Mouse (Mus musculus) limb, embryonic 14.5 days (tissue): Measurements from ENCODE around the gene Ccdc6. TPM values are rescaled to one million over a fixed set of nuclear protein-coding genes. Genes with fewer than 3 reads are reported as not detected.

Source experiments
- ATAC-seq: fragments of 200-750 bp; cut with Nextera tagmentation; 2 replicates; pipeline ENCODE4 v1.8.0; 2017; ENCODE audit warnings: low read depth, moderate number of reproducible peaks, moderate TSS enrichment; ENCODE audit not compliant: low FRiP score
- DNase-seq: peaks from one replicate; pipeline ENCODE4 v3.0.0-alpha.2; 2015; ENCODE audit warnings: low spot score
- H3K27ac ChIP-seq: fragments of 300-500 bp; sonication (generic); replicated peaks from 2 replicates; pipeline ENCODE4 v1.5.1; 2014; ENCODE audit warnings: low read depth, mild to moderate bottlenecking, low read length, moderate library complexity, mixed read lengths
- H3K27me3 ChIP-seq: fragments of 300-500 bp; sonication (generic); 2 replicates; pipeline ENCODE4 v1.6.1; 2014; ENCODE audit warnings: low read length, mixed read lengths; ENCODE audit not compliant: control insufficient read depth, insufficient read depth
- H3K36me3 ChIP-seq: fragments of 300-500 bp; sonication (generic); 2 replicates; pipeline ENCODE4 v1.6.1; 2014; ENCODE audit warnings: mild to moderate bottlenecking, low read length, moderate library complexity, mixed read lengths; ENCODE audit not compliant: control insufficient read depth, insufficient read depth
- H3K4me1 ChIP-seq: fragments of 300-500 bp; sonication (generic); 2 replicates; pipeline ENCODE4 v1.6.1; 2014; ENCODE audit warnings: antibody characterized with exemption, low read length, mixed read lengths; ENCODE audit not compliant: control insufficient read depth, insufficient read depth
- H3K4me2 ChIP-seq: fragments of 300-500 bp; sonication (generic); replicated peaks from 2 replicates; pipeline ENCODE4 v1.6.1; 2014; ENCODE audit warnings: low read depth, mild to moderate bottlenecking, low read length, moderate library complexity; ENCODE audit not compliant: severe bottlenecking
- H3K4me3 ChIP-seq: fragments of 300-500 bp; sonication (generic); replicated peaks from 2 replicates; pipeline ENCODE4 v1.5.1; 2014; ENCODE audit warnings: low read length
- H3K9ac ChIP-seq: fragments of 300-500 bp; sonication (generic); 2 replicates; pipeline ENCODE4 v1.6.1; 2014; ENCODE audit warnings: mild to moderate bottlenecking, low read depth, low read length, moderate library complexity; ENCODE audit not compliant: severe bottlenecking
- H3K9me3 ChIP-seq: fragments of 300-500 bp; sonication (generic); 2 replicates; pipeline ENCODE4 v1.6.1; 2016; ENCODE audit warnings: low read length; ENCODE audit not compliant: control insufficient read depth
- POLR2A ChIP-seq: fragments of 200-500 bp; IDR thresholded peaks from 2 replicates; pipeline ENCODE4 v1.8.0; 2012; ENCODE audit warnings: inconsistent platforms, mild to moderate bottlenecking, moderate library complexity, borderline replicate concordance; ENCODE audit not compliant: insufficient read depth, insufficient read length; ENCODE audit errors: extremely low read depth
- WGBS: fragments of 180-500 bp; shearing (Covaris S2); extraction: QIAGEN DNeasy Blood & Tissue Kit; methylation state at CpG from one replicate; pipeline ENCODE4 v1.1.7; 2014; 5-methylcytosine and 5-hydroxymethylcytosine counted together
- polyA plus RNA-seq, 2 experiments: library from polyadenylated mRNA; depleted of rRNA in 1 of 2; stranded (reverse) in 1 of 2; unstranded in 1 of 2; fragments of >200 nt; fragmentation: Nextera tagmentation in 1 of 2; extraction: Ambion mirVana in 1 of 2; gene quantifications; 2 replicates each; pipeline versions ENCODE4 v1.2.1 to v1.2.3; 2012 to 2014

Gene Ccdc6
- polyA plus RNA-seq, 2 experiments = 23.1 to 29.6 TPM

- Histone ChIP-seq H3K9me3 (no peaks in the 10 kb centered on the region), H3K4me1 (peaks cover 18% of the 10 kb centered on the region), H3K36me3 (peaks cover 36% of the 10 kb centered on the region), H3K27me3 (no peaks in the 10 kb centered on the region), H3K27ac (no peak overlapping the region), H3K4me2 (no peak overlapping the region), H3K4me3 (no peak overlapping the region), H3K9ac (no peak overlapping the region)
- no peak for TF ChIP-seq POLR2A
- no peak for DNase-seq
- 46% methylated on average over 4 of the region's 4 CpGs for whole genome bisulfite sequencing
- no peak for ATAC-seq
These were observed 53.4 kb downstream of the Ccdc6 start for GRCm38 (mm10) chr10:70150301-70150700.

- Histone ChIP-seq H3K4me1 (peaks cover 18% of the 10 kb centered on the region), H3K4me2 (no peak overlapping the region), H3K36me3 (peaks cover 36% of the 10 kb centered on the region), H3K9ac (no peak overlapping the region), H3K4me3 (no peak overlapping the region), H3K9me3 (no peaks in the 10 kb centered on the region), H3K27ac (no peak overlapping the region), H3K27me3 (no peaks in the 10 kb centered on the region)
- ATAC-seq = no peak
- DNase-seq = no peak
- 86% methylated on average over 10 of the region's 10 CpGs for WGBS
- no peak for TF ChIP-seq POLR2A
These were observed 54.2 kb downstream of the Ccdc6 start for GRCm38 (mm10) chr10:70151171-70151570.

- WGBS = 11% methylated on average over 12 of the region's 12 CpGs
- Histone ChIP-seq H3K4me1 (peaks cover 18% of the 10 kb centered on the region), H3K9me3 (no peaks in the 10 kb centered on the region), H3K36me3 (peaks cover 39% of the 10 kb centered on the region), H3K4me3 (no peak overlapping the region), H3K9ac (no peak overlapping the region), H3K27me3 (no peaks in the 10 kb centered on the region), H3K4me2 (no peak overlapping the region), H3K27ac (peak overlapping the region; percentile 70)
- peak; percentile 46 for DNase-seq
- ATAC-seq = peak; percentile 63; the same call in 1 of the 2 replicates
- no peak for TF ChIP-seq POLR2A
These were observed 55.3 kb downstream of the Ccdc6 start for GRCm38 (mm10) chr10:70152190-70152743.

- H3K4me1 ChIP-seq = peaks cover 17% of the 10 kb centered on the region
- no peaks in the 10 kb centered on the region for H3K9me3 ChIP-seq
- ATAC-seq (no peak), DNase-seq (no peak)
- H3K27ac ChIP-seq = no peak overlapping the region
- H3K9ac ChIP-seq = no peak overlapping the region
- H3K36me3 ChIP-seq = peaks cover 35% of the 10 kb centered on the region
- H3K27me3 ChIP-seq = no peaks in the 10 kb centered on the region
- H3K4me2 ChIP-seq = no peak overlapping the region
- no peak overlapping the region for H3K4me3 ChIP-seq
- TF ChIP-seq POLR2A = no peak
- 87% methylated on average over 16 of the region's 16 CpGs for WGBS
These were observed 56.9 kb downstream of the Ccdc6 start for GRCm38 (mm10) chr10:70153810-70154209.

- H3K27me3 ChIP-seq = no peaks in the 10 kb centered on the region
- peaks cover 49% of the 10 kb centered on the region for H3K36me3 ChIP-seq
- TF ChIP-seq POLR2A = no peak
- no peak for DNase-seq
- 74% methylated on average over 3 of the region's 3 CpGs for WGBS
- no peak overlapping the region for H3K4me3 ChIP-seq
- no peak overlapping the region for H3K27ac ChIP-seq
- ATAC-seq = no peak
- no peaks in the 10 kb centered on the region for H3K9me3 ChIP-seq
- H3K9ac ChIP-seq = no peak overlapping the region
- no peak overlapping the region for H3K4me2 ChIP-seq
- peaks cover 12% of the 10 kb centered on the region for H3K4me1 ChIP-seq
These were observed 59.7 kb downstream of the Ccdc6 start for GRCm38 (mm10) chr10:70156431-70157165.
